Mouse (Mus musculus) liver, embryonic 14.5 days (tissue): ENCODE results near the gene Stxbp4.

ENCODE experiments used
- CTCF ChIP-seq: IDR thresholded peaks from 2 replicates; pipeline ENCODE4 v1.5.1; 2016; ENCODE audit warnings: antibody characterized with exemption, low read depth, control low read depth
- EP300 ChIP-seq: IDR thresholded peaks from 2 replicates; pipeline ENCODE4 v1.6.1; 2016; ENCODE audit warnings: antibody characterized with exemption, low read depth

DNA sequence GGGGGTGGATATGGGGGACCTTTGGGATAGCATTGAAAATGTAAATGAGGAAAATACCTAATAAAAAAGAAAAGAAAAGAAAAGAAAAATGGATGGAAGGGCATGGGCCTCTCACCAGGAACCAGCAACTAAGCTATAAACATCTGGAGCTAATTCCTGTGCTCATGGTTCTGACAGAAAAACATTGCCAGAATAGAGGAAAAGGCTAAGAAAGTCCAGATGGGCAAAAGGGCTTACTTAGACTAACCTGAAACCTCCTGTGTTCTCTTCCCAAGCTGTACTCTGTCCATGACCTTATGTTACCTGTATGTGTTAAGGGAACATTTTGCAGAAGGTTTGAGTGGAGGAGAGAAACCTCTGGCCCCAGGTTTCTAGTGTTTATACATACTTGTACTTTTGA is 25.8 kb downstream of the Stxbp4 start:
- TF ChIP-seq CTCF (no peak), EP300 (no peak)
